Mouse (Mus musculus): ENCODE measurements around the gene Abcg8. TPM values are rescaled to one million over a fixed set of nuclear protein-coding genes. Genes with fewer than 3 reads are reported as not detected.

The Abcg8 gene
- polyA plus RNA-seq, 1 experiment from 2014 or later: 0.14 TPM

DNA sequence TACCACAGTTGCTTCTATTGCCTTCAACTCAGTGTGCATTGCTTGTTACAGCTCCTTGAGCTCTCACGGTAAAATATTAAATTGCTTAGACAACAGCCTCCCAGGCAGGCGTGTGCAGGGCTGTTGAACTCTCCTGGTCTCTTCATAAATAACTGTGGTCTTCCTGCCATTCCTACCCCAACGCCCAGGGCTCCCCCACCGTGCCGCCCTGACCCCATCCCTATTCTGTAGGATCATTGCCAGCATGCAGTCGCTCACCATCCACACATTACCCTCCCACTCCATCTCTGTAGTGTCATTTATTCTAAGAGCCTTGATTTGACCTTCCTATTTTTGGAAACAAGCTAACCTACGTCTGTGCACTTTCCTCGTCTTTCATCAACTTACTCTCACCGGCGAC, 11.0 kb upstream of the Abcg8 start:
- 65% methylated on average over 10 of the region's 10 CpGs for WGBS (ENCODE audit: insufficient replicate concordance)
- Histone ChIP-seq H3K4me3 (no peak overlapping the region), H3K4me2 (no peak overlapping the region), H3K4me1 (no peaks in the 10 kb centered on the region), H3K27me3 (replicated peaks) (peaks cover 8% of the 10 kb centered on the region; the same call in 1 of the 2 replicates), H3K9me3 (replicated peaks) (no peaks in the 10 kb centered on the region), H3K27ac (no peak overlapping the region), H3K9ac (no peak overlapping the region), H3K36me3 (no peaks in the 10 kb centered on the region)
- no peak for ATAC-seq

DNA sequence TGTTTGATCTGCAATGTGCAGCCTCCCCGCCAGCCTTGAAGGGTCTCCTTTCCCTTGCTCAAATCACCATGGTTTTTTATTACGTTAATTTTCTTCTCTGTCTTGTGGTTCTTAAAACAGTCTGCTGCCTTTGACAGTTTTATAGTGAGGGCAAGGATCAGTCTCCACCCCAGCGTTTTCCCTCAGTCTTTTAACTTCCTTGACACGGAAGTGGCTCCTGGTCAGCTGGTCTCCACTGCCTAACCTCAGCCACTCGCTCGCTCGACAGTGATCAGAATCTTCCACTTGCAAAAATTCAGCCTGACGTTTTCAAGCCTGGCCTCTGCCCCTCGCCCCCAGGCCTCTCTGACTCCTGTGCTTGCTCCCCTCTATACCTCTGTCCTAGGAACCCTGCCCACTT, 10.4 kb upstream of the Abcg8 start:
- Histone ChIP-seq H3K4me1 (no peaks in the 10 kb centered on the region), H3K4me3 (no peak overlapping the region), H3K9me3 (replicated peaks) (no peaks in the 10 kb centered on the region), H3K4me2 (no peak overlapping the region), H3K27me3 (replicated peaks) (peaks cover 8% of the 10 kb centered on the region; the same call in 1 of the 2 replicates), H3K9ac (no peak overlapping the region), H3K36me3 (no peaks in the 10 kb centered on the region), H3K27ac (no peak overlapping the region)
- ATAC-seq: no peak
- WGBS (ENCODE audit: insufficient replicate concordance): 27% methylated on average over 9 of the region's 9 CpGs

DNA sequence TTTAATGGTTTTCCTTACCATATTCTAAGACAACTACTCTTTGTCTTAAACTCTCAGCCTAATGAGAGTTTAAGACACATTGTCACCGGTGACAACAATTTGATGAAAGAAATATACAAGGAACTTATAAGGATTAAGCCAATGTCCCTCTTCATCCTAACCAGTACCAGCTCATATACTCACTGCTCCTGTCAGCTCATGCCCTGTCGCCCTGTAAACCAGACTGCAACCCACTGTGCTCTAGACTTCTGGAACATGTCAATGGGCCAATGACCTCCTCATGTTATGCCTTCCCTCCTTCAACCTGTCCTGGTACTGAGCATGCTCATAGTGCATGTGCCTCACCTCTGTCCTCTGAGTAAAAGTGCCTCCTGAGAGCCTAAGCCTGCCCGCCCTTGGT, 8.3 kb upstream of the Abcg8 start:
- Histone ChIP-seq H3K9ac (no peak overlapping the region), H3K4me3 (no peak overlapping the region), H3K36me3 (no peaks in the 10 kb centered on the region), H3K27me3 (replicated peaks) (peaks cover 12% of the 10 kb centered on the region; the same call in 1 of the 2 replicates), H3K4me1 (no peaks in the 10 kb centered on the region), H3K9me3 (replicated peaks) (no peaks in the 10 kb centered on the region), H3K4me2 (no peak overlapping the region), H3K27ac (no peak overlapping the region)
- WGBS (ENCODE audit: insufficient replicate concordance): 77% methylated on average over 3 of the region's 3 CpGs
- ATAC-seq: no peak

DNA sequence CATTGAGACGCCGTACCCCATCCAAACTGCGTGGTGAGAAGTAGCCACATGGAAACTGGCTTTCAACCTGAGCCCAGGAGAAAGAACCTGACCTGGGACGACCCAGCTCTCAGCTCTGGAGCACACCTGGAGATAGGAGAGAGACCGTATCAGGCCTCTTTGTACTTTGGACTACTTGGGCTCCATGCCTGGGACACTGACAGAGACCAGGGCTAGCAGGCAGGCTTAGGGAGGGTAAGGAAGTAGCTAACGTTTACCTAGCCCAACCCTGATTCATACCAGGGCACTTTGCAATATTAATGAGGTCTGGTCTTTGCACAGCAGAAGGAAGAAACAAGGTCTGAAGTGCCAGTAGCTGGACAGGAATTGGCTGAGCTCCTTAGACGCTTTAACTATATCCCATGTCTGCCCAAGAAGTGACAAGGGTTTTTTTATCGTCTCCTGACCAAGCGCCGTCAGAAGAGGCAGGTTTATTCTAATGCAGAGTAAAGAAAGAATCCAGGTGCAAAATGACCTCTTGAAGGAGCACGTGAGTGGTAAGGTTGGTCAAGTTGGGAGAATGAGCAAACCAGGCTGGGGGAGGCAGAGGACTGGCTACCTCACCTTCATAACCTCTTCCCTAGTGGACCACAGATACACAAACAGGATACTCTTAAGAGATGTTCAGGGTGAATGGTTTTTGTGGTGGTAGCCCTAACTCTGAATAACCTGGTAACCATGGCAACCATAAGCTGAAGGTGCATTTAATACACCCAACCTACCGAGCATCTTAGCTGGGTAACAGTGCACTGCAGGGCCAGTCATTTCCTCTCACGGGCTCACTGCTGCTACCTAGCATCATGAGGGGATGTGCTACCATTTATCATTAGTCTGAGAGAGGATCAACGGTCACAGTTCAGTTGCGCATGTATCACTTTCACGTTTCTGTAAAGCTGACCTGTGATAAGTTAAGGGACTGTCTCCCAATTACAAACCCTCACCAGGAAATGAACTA, 3.4 kb upstream of the Abcg8 start:
- no peaks in the 10 kb centered on the region for H3K9me3 ChIP-seq (replicated peaks)
- no peak overlapping the region for H3K4me3 ChIP-seq
- 59% methylated on average over 16 of the region's 16 CpGs for WGBS (ENCODE audit: insufficient replicate concordance)
- no peak overlapping the region for H3K9ac ChIP-seq
- H3K27ac ChIP-seq: no peak overlapping the region
- peaks cover 42% of the 10 kb centered on the region for H3K27me3 ChIP-seq (replicated peaks)
- H3K4me2 ChIP-seq: no peak overlapping the region
- no peaks in the 10 kb centered on the region for H3K4me1 ChIP-seq
- no peaks in the 10 kb centered on the region for H3K36me3 ChIP-seq
- no peak for ATAC-seq

DNA sequence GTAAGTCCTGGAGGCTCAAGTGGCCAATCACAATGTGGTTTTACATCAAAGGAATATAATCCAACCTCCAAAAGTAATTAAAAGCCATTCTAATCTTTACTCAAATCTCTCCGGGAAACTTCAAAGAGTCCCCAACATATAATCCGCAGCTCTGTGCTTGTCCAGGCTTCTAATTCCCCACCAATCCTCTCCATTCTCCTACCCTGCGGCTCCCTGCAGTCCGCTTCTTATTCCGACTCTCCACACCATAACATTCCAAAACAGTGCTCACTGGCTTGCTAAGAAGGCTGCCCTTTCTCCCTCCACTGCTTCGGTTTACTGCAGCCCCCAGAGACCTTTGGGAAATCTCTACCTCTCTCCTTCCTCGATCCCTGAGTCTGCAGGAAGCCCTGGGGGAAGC, 2.1 kb upstream of the Abcg8 start:
- peaks cover 37% of the 10 kb centered on the region for H3K27me3 ChIP-seq (replicated peaks)
- no peak for ATAC-seq
- H3K4me2 ChIP-seq: no peak overlapping the region
- H3K27ac ChIP-seq: no peak overlapping the region
- no peak overlapping the region for H3K4me3 ChIP-seq
- H3K36me3 ChIP-seq: no peaks in the 10 kb centered on the region
- no peak overlapping the region for H3K9ac ChIP-seq
- H3K4me1 ChIP-seq: no peaks in the 10 kb centered on the region
- no peaks in the 10 kb centered on the region for H3K9me3 ChIP-seq (replicated peaks)
- WGBS (ENCODE audit: insufficient replicate concordance): 52% methylated on average over 7 of the region's 7 CpGs

DNA sequence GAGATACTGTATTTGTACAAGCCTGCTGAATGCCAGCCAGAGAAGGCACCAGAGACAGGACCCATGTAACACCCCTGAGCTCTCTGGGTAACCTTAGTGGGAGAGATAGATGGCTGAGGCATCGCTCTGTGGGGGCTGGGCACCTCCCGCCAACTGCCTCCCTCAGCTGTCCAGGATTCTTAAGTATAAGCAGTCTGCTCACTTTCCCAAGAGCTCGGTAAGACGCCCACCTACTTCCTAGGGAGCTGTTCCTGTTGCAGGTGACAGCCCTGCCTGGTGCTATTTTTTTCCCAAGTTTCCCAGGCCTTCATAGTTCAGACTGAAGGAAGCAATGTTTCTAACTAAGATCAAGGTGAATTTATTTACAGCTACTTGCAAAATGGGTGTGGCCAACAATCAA, 898 bp upstream of the Abcg8 start:
- no peaks in the 10 kb centered on the region for H3K9me3 ChIP-seq (replicated peaks)
- no peak for ATAC-seq
- H3K27me3 ChIP-seq (replicated peaks): peaks cover 37% of the 10 kb centered on the region
- H3K4me2 ChIP-seq: no peak overlapping the region
- H3K4me3 ChIP-seq: no peak overlapping the region
- H3K9ac ChIP-seq: no peak overlapping the region
- H3K36me3 ChIP-seq: no peaks in the 10 kb centered on the region
- H3K27ac ChIP-seq: no peak overlapping the region
- 49% methylated on average over 4 of the region's 4 CpGs for WGBS (ENCODE audit: insufficient replicate concordance)
- no peaks in the 10 kb centered on the region for H3K4me1 ChIP-seq

DNA sequence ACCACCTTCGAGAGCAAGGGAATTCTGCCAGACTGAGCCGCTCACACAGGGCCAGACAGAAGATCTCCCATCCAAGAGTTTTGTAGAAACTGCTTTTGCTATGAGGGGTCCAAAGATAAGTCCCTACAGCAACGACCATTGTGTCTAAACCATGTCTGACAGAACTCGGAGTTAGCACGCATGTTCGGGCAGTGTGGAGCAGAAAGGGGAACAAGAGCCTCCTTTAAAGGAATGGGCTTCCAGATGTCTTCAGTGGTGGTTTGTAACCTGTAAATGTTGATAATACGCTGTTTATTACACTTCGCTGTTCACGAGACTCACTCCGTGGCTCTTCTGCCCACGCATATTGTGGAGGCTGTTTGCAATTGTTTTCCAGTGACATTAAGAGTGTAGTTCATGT, 1.5 kb downstream of the Abcg8 start:
- H3K4me3 ChIP-seq: no peak overlapping the region
- no peaks in the 10 kb centered on the region for H3K36me3 ChIP-seq
- no peak for ATAC-seq
- peaks cover 36% of the 10 kb centered on the region for H3K27me3 ChIP-seq (replicated peaks)
- no peak overlapping the region for H3K4me2 ChIP-seq
- H3K27ac ChIP-seq: no peak overlapping the region
- H3K9me3 ChIP-seq (replicated peaks): no peaks in the 10 kb centered on the region
- H3K9ac ChIP-seq: no peak overlapping the region
- no peaks in the 10 kb centered on the region for H3K4me1 ChIP-seq
- WGBS (ENCODE audit: insufficient replicate concordance): 65% methylated on average over 11 of the region's 11 CpGs

DNA sequence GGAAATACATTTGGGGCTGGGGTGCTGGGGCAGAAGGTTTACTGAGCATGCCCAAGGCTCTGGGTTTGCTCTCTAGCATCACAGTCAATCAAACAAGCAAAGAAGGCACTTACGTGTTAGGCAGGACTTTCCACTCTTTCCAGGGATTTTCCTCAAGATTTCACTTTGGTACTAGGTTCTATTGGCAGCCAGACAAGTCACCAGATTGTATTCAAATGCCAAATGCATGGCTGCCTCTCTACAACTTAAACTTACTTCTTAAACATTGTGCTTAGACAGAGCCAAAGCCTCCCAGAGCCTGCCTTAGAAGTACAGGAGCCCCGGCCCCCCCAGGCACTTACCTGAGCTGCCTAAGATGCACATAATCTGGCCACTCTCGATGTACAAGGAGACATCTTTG, 5.6 kb downstream of the Abcg8 start:
- WGBS (ENCODE audit: insufficient replicate concordance): 51% methylated on average over 3 of the region's 3 CpGs
- no peaks in the 10 kb centered on the region for H3K9me3 ChIP-seq (replicated peaks)
- no peak overlapping the region for H3K4me2 ChIP-seq
- no peaks in the 10 kb centered on the region for H3K36me3 ChIP-seq
- no peak overlapping the region for H3K9ac ChIP-seq
- no peak overlapping the region for H3K27ac ChIP-seq
- H3K4me1 ChIP-seq: no peaks in the 10 kb centered on the region
- peaks cover 4% of the 10 kb centered on the region for H3K27me3 ChIP-seq (replicated peaks)
- no peak overlapping the region for H3K4me3 ChIP-seq
- no peak for ATAC-seq

DNA sequence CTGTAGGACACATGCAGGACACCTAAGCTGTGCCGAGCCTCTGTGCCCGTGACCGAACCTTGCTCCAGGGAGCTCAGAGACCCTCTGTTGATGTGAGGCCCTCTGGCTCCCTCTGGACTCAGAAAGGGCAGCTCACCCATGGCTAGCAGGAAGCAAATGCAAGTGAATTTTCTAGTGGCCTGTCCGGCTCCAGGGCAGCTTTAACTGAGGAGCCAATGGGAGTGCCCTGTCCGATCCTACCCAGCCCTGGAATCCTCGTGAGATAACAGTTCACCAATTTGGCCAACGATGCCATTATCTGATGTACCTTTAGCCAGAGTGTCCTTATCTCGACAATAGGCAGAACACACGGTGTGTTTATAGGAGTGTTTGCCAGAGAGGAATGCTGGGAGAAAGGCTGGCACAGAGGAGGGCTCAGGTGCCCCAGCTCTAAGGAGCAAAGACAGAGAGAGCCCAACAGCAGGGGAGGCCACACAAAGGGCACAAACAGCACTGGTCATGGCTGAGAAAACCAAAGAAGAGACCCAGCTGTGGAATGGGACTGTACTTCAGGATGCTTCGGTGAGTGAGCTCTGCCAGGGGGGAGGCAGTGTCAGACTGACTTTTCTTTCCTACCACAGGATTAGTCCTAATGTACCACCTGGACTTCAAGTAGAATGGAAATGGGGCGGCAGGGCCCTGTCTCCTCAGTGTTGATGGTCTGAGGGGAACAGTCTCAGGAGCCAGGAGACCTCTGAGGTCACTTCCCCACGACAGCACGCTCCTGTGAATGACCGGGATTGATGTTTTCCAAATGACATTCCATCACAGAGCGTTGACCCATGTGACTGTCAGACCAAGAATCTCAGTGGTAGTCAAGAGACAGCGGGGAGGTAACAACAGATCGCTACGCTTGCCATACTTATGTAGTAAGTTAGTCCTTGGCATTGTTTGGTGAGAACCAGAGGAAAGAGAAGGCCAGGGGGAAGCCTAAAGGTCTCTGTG, 6.9 kb downstream of the Abcg8 start, which contains the start of gene Abcg5:
Abcg5 (minus strand) TSS at position 278 of the 984 bp plus-strand sequence.
- Histone ChIP-seq H3K27me3 (replicated peaks) (peaks cover under 1% of the 10 kb centered on the region; the same call in 1 of the 2 replicates), H3K36me3 (no peaks in the 10 kb centered on the region), H3K4me2 (no peak within 1 kb of the TSS), H3K27ac (no peak within 1 kb of the TSS), H3K9me3 (replicated peaks) (no peaks in the 10 kb centered on the region), H3K4me3 (no peak within 1 kb of the TSS), H3K9ac (no peak within 1 kb of the TSS), H3K4me1 (no peaks in the 10 kb centered on the region)
- ATAC-seq: no peak; the same call in 1 of the 2 replicates
- 59% methylated on average over 18 of the region's 18 CpGs for WGBS (ENCODE audit: insufficient replicate concordance)

DNA sequence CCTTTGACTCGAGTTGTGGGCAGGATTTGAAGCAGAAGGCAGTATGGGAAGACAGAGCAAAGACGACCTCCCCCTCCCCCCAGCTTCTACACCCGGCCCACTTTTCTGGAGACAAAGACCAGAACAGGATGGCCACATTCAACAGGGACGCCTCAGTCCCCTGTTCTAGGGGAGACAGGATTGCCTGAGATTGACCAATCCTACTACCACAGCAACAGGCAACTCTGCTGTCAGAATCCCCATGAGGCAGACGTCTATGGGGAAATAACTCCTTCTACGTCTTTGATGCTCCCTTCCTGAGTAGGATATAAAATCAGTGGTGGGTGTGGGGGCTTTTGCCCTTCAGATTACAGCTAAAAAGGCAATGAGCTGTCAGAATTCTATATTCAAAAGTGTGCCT, 8.2 kb downstream of the Abcg8 start:
- Histone ChIP-seq H3K27me3 (replicated peaks) (no peaks in the 10 kb centered on the region), H3K27ac (no peak overlapping the region), H3K4me1 (no peaks in the 10 kb centered on the region), H3K4me2 (no peak overlapping the region), H3K36me3 (no peaks in the 10 kb centered on the region), H3K4me3 (no peak overlapping the region), H3K9me3 (replicated peaks) (no peaks in the 10 kb centered on the region), H3K9ac (no peak overlapping the region)
- WGBS (ENCODE audit: insufficient replicate concordance): 16% methylated on average over 6 of the region's 6 CpGs
- no peak for ATAC-seq

DNA sequence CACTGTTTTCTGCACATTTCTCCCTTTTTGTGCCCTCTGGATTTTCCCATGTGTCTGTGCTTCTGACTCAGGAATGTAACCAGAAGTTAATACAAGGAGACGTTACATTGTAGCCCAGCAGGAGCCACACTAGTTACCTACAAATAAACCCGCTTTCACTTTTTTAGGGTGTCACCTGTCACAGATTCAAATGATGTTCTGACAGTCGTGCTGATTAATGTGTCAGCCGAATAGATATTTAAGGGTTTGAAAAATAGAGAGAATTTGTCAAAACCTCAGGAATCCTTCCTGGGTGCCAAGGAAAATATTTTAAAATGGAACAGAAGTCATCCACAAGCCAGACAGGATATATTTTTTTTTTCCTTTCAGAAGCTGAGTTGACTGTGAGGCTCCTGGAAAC, 9.2 kb downstream of the Abcg8 start:
- Histone ChIP-seq H3K9me3 (replicated peaks) (no peaks in the 10 kb centered on the region), H3K27ac (no peak overlapping the region), H3K9ac (no peak overlapping the region), H3K4me3 (no peak overlapping the region), H3K36me3 (no peaks in the 10 kb centered on the region), H3K27me3 (replicated peaks) (no peaks in the 10 kb centered on the region), H3K4me1 (0 out of 2 replicates have a peak, but pooled peaks cover 3% of the 10 kb centered on the region), H3K4me2 (no peak overlapping the region)
- ATAC-seq: no peak
- 69% methylated on average over 4 of the region's 4 CpGs for WGBS (ENCODE audit: insufficient replicate concordance)

DNA sequence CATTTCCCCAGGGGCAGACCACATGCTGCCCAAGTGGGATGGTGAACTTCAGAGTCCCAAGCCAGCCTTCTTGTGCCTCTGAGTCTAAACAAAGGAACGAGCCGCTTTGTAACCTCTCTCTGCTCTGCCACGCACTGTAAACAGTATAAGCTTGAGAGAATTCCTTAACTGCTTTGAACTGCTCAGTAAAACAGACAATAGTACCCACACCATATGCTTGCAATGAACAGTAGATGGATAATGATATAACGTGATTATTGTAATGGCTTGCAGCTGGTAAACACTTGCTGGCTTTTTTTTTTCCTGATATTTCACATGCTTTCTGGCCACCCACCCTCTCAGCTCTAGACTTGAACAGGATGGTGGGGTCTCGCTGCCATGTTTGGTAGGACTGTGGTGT, 11.9 kb downstream of the Abcg8 start:
- Histone ChIP-seq H3K27me3 (replicated peaks) (peaks cover 17% of the 10 kb centered on the region; the same call in 1 of the 2 replicates), H3K27ac (no peak overlapping the region), H3K4me1 (0 out of 2 replicates have a peak, but pooled peaks cover 8% of the 10 kb centered on the region), H3K9ac (no peak overlapping the region), H3K4me2 (no peak overlapping the region), H3K9me3 (replicated peaks) (no peaks in the 10 kb centered on the region), H3K4me3 (no peak overlapping the region), H3K36me3 (no peaks in the 10 kb centered on the region)
- WGBS (ENCODE audit: insufficient replicate concordance): 72% methylated on average over 5 of the region's 5 CpGs
- no peak for ATAC-seq
